Mouse (Mus musculus): Measurements from ENCODE around the gene Mucl3. TPM values are rescaled to one million over a fixed set of nuclear protein-coding genes. Genes with fewer than 3 reads are reported as not detected.

Mucl3 gene
- polyA plus RNA-seq, 2 experiments, result not detected

- peak in 1 of 3 experiments; percentile 9 for DNase-seq (ENCODE audit: low read depth in 3 of 3, low spot score in 3 of 3)
- H3K4me2 ChIP-seq (ENCODE audit: low read depth), result no peak overlapping the region
- H3K27me3 ChIP-seq (ENCODE audit: control insufficient read depth, insufficient read depth, low read length), result no peaks in the 10 kb centered on the region
- no peaks in the 10 kb centered on the region for H3K9me3 ChIP-seq (ENCODE audit: control insufficient read depth, low read length)
- no peak overlapping the region for H3K27ac ChIP-seq
- no peak for TF ChIP-seq CTCF (IDR thresholded peaks at IDR 0.05; ENCODE audit: low read depth)
- TF ChIP-seq EP300 (IDR thresholded peaks at IDR 0.05; ENCODE audit: low read depth), result no peak
- 25% methylated on average over 5 of the region's 5 CpGs for WGBS (ENCODE audit: insufficient replicate concordance)
- no peak overlapping the region for H3K4me3 ChIP-seq (ENCODE audit: insufficient read depth in 1 of 2, low read depth in 2 of 2, low read length in 2 of 2)
- no peaks in the 10 kb centered on the region for H3K36me3 ChIP-seq (replicated peaks; ENCODE audit: control insufficient read depth, insufficient read depth, low read depth)
- no peak for ATAC-seq (ENCODE audit: insufficient read depth)
- no peak overlapping the region for H3K9ac ChIP-seq (replicated peaks)
- H3K4me1 ChIP-seq (replicated peaks; ENCODE audit: control insufficient read depth in 2 of 2, insufficient read depth in 2 of 2, low read length in 1 of 2), result no peaks in the 10 kb centered on the region
Measured at GRCm38 (mm10) chr17:35636363-35636762, 7.1 kb downstream of the Mucl3 start.

GRCm38 (mm10) chr17:35635699-35636111 lies 7.8 kb downstream of the Mucl3 start:
- TF ChIP-seq EP300 (IDR thresholded peaks at IDR 0.05; ENCODE audit: low read depth) (no peak), CTCF (IDR thresholded peaks at IDR 0.05; ENCODE audit: low read depth) (peak; percentile 80)
- H3K4me1 ChIP-seq (replicated peaks; ENCODE audit: control insufficient read depth in 2 of 2, insufficient read depth in 2 of 2, low read length in 1 of 2), result no peaks in the 10 kb centered on the region
- 4% methylated on average over 15 of the region's 15 CpGs for WGBS (ENCODE audit: insufficient replicate concordance)
- ATAC-seq (ENCODE audit: insufficient read depth), result no peak
- peak in 2 of 3 experiments; percentile 20 to 35 for DNase-seq (ENCODE audit: low read depth in 3 of 3, low spot score in 3 of 3)
- H3K9me3 ChIP-seq (ENCODE audit: control insufficient read depth, low read length), result no peaks in the 10 kb centered on the region
- peak overlapping the region; percentile 52 for H3K4me2 ChIP-seq (ENCODE audit: low read depth)
- H3K27ac ChIP-seq, result no peak overlapping the region
- H3K9ac ChIP-seq (replicated peaks), result no peak overlapping the region
- peak overlapping the region in 1 of 2 experiments; percentile 20; a peak in 1 of 4 replicates for H3K4me3 ChIP-seq (ENCODE audit: insufficient read depth in 1 of 2, low read depth in 2 of 2, low read length in 2 of 2)
- no peaks in the 10 kb centered on the region for H3K36me3 ChIP-seq (replicated peaks; ENCODE audit: control insufficient read depth, insufficient read depth, low read depth)
- no peaks in the 10 kb centered on the region for H3K27me3 ChIP-seq (ENCODE audit: control insufficient read depth, insufficient read depth, low read length)

- no peak overlapping the region for H3K9ac ChIP-seq (replicated peaks)
- no peak overlapping the region for H3K4me3 ChIP-seq (ENCODE audit: insufficient read depth in 1 of 2, low read depth in 2 of 2, low read length in 2 of 2)
- H3K4me1 ChIP-seq (replicated peaks; ENCODE audit: control insufficient read depth in 2 of 2, insufficient read depth in 2 of 2, low read length in 1 of 2), result no peaks in the 10 kb centered on the region
- 42% methylated on average over 3 of the region's 3 CpGs for WGBS (ENCODE audit: insufficient replicate concordance)
- TF ChIP-seq CTCF (IDR thresholded peaks at IDR 0.05; ENCODE audit: low read depth), result no peak
- no peak for TF ChIP-seq EP300 (IDR thresholded peaks at IDR 0.05; ENCODE audit: low read depth)
- H3K9me3 ChIP-seq (ENCODE audit: control insufficient read depth, low read length), result no peaks in the 10 kb centered on the region
- ATAC-seq (ENCODE audit: insufficient read depth) (no peak), DNase-seq (ENCODE audit: low read depth in 3 of 3, low spot score in 3 of 3) (no peak)
- H3K27me3 ChIP-seq (ENCODE audit: control insufficient read depth, insufficient read depth, low read length), result no peaks in the 10 kb centered on the region
- H3K4me2 ChIP-seq (ENCODE audit: low read depth), result no peak overlapping the region
- H3K27ac ChIP-seq, result no peak overlapping the region
- no peaks in the 10 kb centered on the region for H3K36me3 ChIP-seq (replicated peaks; ENCODE audit: control insufficient read depth, insufficient read depth, low read depth)
Measured at GRCm38 (mm10) chr17:35635202-35635601, 8.3 kb downstream of the Mucl3 start.

- no peak overlapping the region for H3K9ac ChIP-seq (replicated peaks)
Measured at GRCm38 (mm10) chr17:35633992-35634391, 9.5 kb downstream of the Mucl3 start.

GRCm38 (mm10) chr17:35626537-35626936 lies 17.0 kb downstream of the Mucl3 start, which contains the start of gene Gm9573:
TSS of gene Gm9573 (minus strand) at chr17:35626637.
- Histone ChIP-seq H3K9me3 (ENCODE audit: control insufficient read depth, low read length) (no peaks in the 10 kb centered on the region), H3K4me1 (replicated peaks; ENCODE audit: control insufficient read depth in 2 of 2, insufficient read depth in 2 of 2, low read length in 1 of 2) (no peaks in the 10 kb centered on the region), H3K27ac (no peak within 1 kb of the TSS), H3K4me2 (ENCODE audit: low read depth) (no peak within 1 kb of the TSS), H3K4me3 (ENCODE audit: insufficient read depth in 1 of 2, low read depth in 2 of 2, low read length in 2 of 2) (no peak within 1 kb of the TSS), H3K27me3 (ENCODE audit: control insufficient read depth, insufficient read depth, low read length) (no peaks in the 10 kb centered on the region), H3K9ac (replicated peaks) (no peak within 1 kb of the TSS), H3K36me3 (replicated peaks; ENCODE audit: control insufficient read depth, insufficient read depth, low read depth) (no peaks in the 10 kb centered on the region)
- ATAC-seq (ENCODE audit: insufficient read depth), result no peak
- DNase-seq (ENCODE audit: low read depth in 3 of 3, low spot score in 3 of 3), result no peak
- TF ChIP-seq EP300 (IDR thresholded peaks at IDR 0.05; ENCODE audit: low read depth) (no peak), CTCF (IDR thresholded peaks at IDR 0.05; ENCODE audit: low read depth) (no peak)
- 68% methylated on average over 7 of the region's 7 CpGs for WGBS (ENCODE audit: insufficient replicate concordance)

More at GRCm38 (mm10) chr17:35633992-35634391, 9.5 kb downstream of the Mucl3 start:
- Histone ChIP-seq H3K27ac (no peak overlapping the region), H3K4me1 (replicated peaks; ENCODE audit: control insufficient read depth in 2 of 2, insufficient read depth in 2 of 2, low read length in 1 of 2) (no peaks in the 10 kb centered on the region), H3K4me3 (ENCODE audit: insufficient read depth in 1 of 2, low read depth in 2 of 2, low read length in 2 of 2) (no peak overlapping the region), H3K9me3 (ENCODE audit: control insufficient read depth, low read length) (no peaks in the 10 kb centered on the region), H3K4me2 (ENCODE audit: low read depth) (no peak overlapping the region), H3K27me3 (ENCODE audit: control insufficient read depth, insufficient read depth, low read length) (no peaks in the 10 kb centered on the region), H3K36me3 (replicated peaks; ENCODE audit: control insufficient read depth, insufficient read depth, low read depth) (no peaks in the 10 kb centered on the region)
- 6% methylated on average over 1 of the region's 1 CpGs for WGBS (ENCODE audit: insufficient replicate concordance)
- DNase-seq (ENCODE audit: low read depth in 3 of 3, low spot score in 3 of 3) (no peak), ATAC-seq (ENCODE audit: insufficient read depth) (no peak)
- no peak for TF ChIP-seq EP300 (IDR thresholded peaks at IDR 0.05; ENCODE audit: low read depth)
- TF ChIP-seq CTCF (IDR thresholded peaks at IDR 0.05; ENCODE audit: low read depth), result peak; percentile 26; the same call in 1 of the 2 replicates
